Mouse (Mus musculus) spleen, postnatal 36 days (tissue): ENCODE data around the gene B2m.

Experiments
- DNase-seq, 2 experiments: peaks; one replicate each; pipeline ENCODE4 v3.0.0; 2022; ENCODE audit warnings: low spot score in 2 of 2, mixed read lengths in 1 of 2

The B2m gene

DNA sequence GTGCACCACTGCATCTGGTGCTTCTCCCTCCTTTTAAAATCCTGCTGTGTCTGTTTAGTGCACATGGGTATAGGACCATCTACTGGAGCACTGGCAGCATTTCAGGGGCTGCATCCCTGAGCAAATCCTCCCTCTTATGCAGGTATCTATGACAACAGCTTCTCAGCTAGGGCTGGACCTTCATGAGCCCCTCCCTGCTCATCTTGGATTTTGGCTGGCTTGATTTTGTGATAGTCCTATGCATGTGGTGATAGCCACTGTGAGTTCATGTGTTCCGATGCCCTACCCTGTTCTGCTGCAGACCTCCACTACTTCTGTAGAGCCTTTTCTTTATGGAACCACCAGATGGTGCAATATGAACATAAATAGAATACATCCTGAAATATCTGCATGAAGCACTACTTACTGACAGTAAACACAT lies 47.0 kb downstream of the B2m start:
- DNase-seq: no peak

DNA sequence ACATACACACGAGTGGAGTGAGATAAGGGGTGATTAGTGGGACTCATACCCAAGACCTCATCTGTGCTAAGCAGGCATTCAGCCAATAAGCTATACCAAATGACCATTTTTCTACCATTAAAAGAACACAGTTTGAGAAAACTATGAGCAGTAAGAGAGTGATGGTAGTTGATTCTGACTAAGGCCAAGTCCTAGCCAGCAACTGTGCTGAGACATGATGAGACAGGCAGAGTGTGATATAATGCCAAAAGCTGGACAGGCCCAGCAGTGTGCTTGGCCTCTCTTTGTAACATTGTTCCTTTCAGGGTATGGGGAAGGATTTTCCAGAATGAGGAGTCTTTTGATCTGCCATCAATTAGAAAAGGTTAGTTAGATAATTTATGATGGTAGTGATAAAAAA lies 54.0 kb downstream of the B2m start:
- DNase-seq: no peak
